Mouse (Mus musculus) cerebellum, adult 2 months (tissue): Measurements from ENCODE around the gene S1pr4. TPM values are rescaled to one million over a fixed set of nuclear protein-coding genes. Genes with fewer than 3 reads are reported as not detected.

Experiments used
- DNase-seq, 2 experiments: peaks; one replicate each; pipeline ENCODE4 v3.0.0; 2021
- H3K27ac ChIP-seq: fragments of 200-500 bp; 2 replicates; pipeline ENCODE4 v1.5.1; 2012; ENCODE audit warnings: low read length, control low read depth, inconsistent platforms; ENCODE audit not compliant: insufficient read depth
- H3K27me3 ChIP-seq: fragments of 200-500 bp; 2 replicates; pipeline ENCODE4 v1.6.1; 2012; ENCODE audit warnings: inconsistent platforms, mild to moderate bottlenecking, low read length, moderate library complexity; ENCODE audit not compliant: control insufficient read depth, insufficient read depth
- H3K4me1 ChIP-seq: fragments of 200-500 bp; 2 replicates; pipeline ENCODE4 v1.6.1; 2011; ENCODE audit warnings: low read length; ENCODE audit not compliant: control insufficient read depth, insufficient read depth
- H3K4me3 ChIP-seq: fragments of 200-500 bp; replicated peaks from 2 replicates; pipeline ENCODE3; 2011; ENCODE audit warnings: mild to moderate bottlenecking, low read depth, low read length, control low read depth; ENCODE audit not compliant: insufficient read depth
- CTCF ChIP-seq: fragments of 200-500 bp; IDR thresholded peaks from 2 replicates; pipeline ENCODE4 v1.5.1; 2011; ENCODE audit warnings: low read depth, mild to moderate bottlenecking, control low read depth, low read length, moderate library complexity, borderline replicate concordance; ENCODE audit not compliant: insufficient read depth
- POLR2A ChIP-seq: fragments of 200-500 bp; IDR thresholded peaks from 2 replicates; pipeline ENCODE4 v1.6.1; 2011; ENCODE audit warnings: low read length, control low read depth, borderline replicate concordance; ENCODE audit not compliant: insufficient read depth
- WGBS: fragments of 180-500 bp; shearing (Covaris S2); methylation state at CpG from one replicate; pipeline ENCODE4 v1.1.7; 2018; 5-methylcytosine and 5-hydroxymethylcytosine counted together
- polyA plus RNA-seq: library from polyadenylated mRNA; depleted of rRNA; stranded (reverse); fragments of >200 nt; gene quantifications from 2 replicates; pipeline ENCODE4 v1.2.3, GENCODE M21; 2012

S1pr4 gene
- polyA plus RNA-seq, 1 experiment = 1.1 TPM

DNA sequence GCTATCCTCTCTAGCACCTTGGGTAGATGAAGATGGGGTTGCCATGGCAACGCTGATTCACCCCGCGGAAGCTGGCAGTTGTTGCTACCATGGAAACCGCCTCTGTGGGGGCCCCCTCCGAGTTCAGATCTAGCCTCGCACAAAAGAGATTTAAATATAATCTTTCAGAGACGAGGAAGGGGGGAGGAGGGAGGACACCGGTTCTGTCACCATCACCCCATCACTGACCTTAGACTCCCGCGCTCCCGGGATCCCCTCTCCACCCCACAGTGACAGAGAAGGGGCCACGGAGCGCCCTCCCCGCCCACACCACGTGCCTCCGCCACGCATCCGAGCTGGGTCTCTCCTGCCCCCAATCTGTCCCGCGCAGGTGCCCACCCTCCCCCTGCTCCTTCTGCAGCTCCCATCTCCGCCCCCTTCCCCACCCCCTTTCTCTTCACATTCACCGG lies 26.9 kb downstream of the S1pr4 start:
- 3% methylated on average over 22 of the region's 22 CpGs for WGBS
- peak; percentile 68 to 79 for DNase-seq
- H3K4me1 ChIP-seq = peaks cover 12% of the 10 kb centered on the region
- H3K27ac ChIP-seq = no peak overlapping the region
- no peaks in the 10 kb centered on the region for H3K27me3 ChIP-seq
- H3K4me3 ChIP-seq = no peak overlapping the region
- TF ChIP-seq CTCF (no peak), POLR2A (no peak)

- H3K27ac ChIP-seq = no peak overlapping the region
- H3K4me3 ChIP-seq = no peak overlapping the region
- WGBS = 9% methylated on average over 15 of the region's 18 CpGs
- DNase-seq = no peak
- H3K4me1 ChIP-seq = peaks cover 17% of the 10 kb centered on the region
- H3K27me3 ChIP-seq = no peaks in the 10 kb centered on the region
- TF ChIP-seq CTCF (no peak), POLR2A (no peak)
Observed at GRCm38 (mm10) chr10:81472403-81473002, 27.4 kb downstream of the S1pr4 start.

DNA sequence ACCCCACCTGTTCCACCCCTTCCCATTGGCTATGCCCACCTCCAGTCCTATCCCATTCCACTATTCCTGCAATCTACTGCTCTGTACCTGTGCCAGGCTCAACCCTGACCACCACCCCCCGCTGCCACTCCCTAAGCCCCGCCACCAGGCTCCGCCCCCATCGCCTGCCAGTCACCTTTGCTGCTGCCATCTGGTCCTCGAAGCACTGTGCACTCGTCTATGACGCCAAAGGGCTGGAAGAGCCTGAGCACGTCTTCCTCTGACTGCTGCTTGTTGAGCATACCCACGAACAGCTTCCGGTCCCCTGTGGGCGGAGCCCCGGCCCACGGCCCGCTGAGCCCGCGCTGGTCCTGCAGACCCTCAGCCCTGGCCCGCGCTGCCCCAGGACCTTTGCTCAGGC lies 29.5 kb downstream of the S1pr4 start:
- H3K27ac ChIP-seq = no peak overlapping the region

DNA sequence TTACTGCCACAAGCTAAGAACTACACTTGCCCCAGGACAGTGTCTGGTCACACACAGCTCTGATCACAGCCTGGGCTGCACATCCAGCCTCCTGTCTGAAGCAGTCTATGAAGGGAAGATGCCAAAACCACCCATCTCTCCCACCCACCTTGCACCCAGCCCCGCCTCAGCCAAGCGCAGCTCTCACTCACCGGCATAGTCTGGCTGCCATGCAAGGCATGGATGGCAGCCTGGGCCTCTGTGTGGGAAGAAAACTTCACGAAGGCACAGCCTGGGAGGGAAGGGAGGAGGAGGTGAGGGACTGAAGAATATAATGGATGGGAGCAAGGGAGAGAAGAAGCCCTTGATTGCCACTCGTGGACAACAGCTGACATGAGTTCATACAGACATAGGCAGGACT lies 30.7 kb downstream of the S1pr4 start:
- H3K27me3 ChIP-seq = no peaks in the 10 kb centered on the region
- H3K4me1 ChIP-seq = peaks cover 22% of the 10 kb centered on the region
- H3K27ac ChIP-seq = no peak overlapping the region
- 78% methylated on average over 5 of the region's 5 CpGs for WGBS
- no peak for TF ChIP-seq POLR2A
- TF ChIP-seq CTCF = no peak
- DNase-seq = no peak
- no peak overlapping the region for H3K4me3 ChIP-seq

More for the DNA sequence above, 29.5 kb downstream of the S1pr4 start:
- Histone ChIP-seq H3K27me3 (no peaks in the 10 kb centered on the region), H3K4me1 (peaks cover 22% of the 10 kb centered on the region), H3K4me3 (no peak overlapping the region)
- no peak for DNase-seq
- no peak for TF ChIP-seq POLR2A
- no peak for TF ChIP-seq CTCF
- WGBS = 49% methylated on average over 18 of the region's 18 CpGs

DNA sequence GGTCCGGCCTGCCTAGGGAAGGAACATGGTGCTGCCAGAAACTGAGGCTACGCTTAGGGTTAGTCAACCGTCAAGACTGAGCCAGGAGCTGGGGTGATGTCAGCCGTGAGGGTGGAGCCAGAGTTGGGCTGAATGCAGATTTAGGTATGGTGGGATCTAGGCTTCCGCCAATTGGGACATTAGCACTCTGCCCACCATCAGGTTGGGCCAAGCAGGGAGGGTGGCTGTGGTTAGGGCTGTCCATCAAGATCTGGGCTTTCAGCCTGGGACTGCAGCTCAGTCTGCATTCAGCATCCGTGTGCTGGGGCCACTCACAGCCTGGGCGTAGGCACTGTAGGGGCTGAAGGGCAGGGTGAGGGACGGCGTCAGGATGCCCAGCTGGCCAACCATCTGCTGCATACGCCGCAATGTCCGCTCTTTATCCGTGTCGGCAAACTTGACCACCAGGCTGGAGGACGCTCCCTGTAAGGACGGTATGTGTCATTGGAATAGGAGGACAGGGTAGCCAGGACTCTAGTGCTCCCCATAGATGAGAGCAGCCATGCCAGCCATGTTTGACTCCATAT lies 32.2 kb downstream of the S1pr4 start:
- Histone ChIP-seq H3K27me3 (no peaks in the 10 kb centered on the region), H3K4me1 (peaks cover 15% of the 10 kb centered on the region), H3K4me3 (no peak overlapping the region), H3K27ac (peak overlapping the region; percentile 15; the same call in 1 of the 2 replicates)
- TF ChIP-seq POLR2A (no peak), CTCF (no peak)
- peak in 1 of 2 experiments; percentile 51 for DNase-seq
- WGBS = 35% methylated on average over 16 of the region's 16 CpGs

GRCm38 (mm10) chr10:81466881-81467280 lies 33.1 kb downstream of the S1pr4 start:
- no peak for TF ChIP-seq POLR2A
- TF ChIP-seq CTCF = no peak
- 79% methylated on average over 14 of the region's 14 CpGs for WGBS
- H3K4me3 ChIP-seq = no peak overlapping the region
- peaks cover 15% of the 10 kb centered on the region for H3K4me1 ChIP-seq
- no peak overlapping the region for H3K27ac ChIP-seq
- no peak for DNase-seq
- no peaks in the 10 kb centered on the region for H3K27me3 ChIP-seq

- TF ChIP-seq POLR2A (no peak), CTCF (no peak)
- Histone ChIP-seq H3K27me3 (no peaks in the 10 kb centered on the region), H3K27ac (no peak overlapping the region), H3K4me3 (no peak overlapping the region), H3K4me1 (peaks cover 15% of the 10 kb centered on the region)
- 89% methylated on average over 2 of the region's 2 CpGs for WGBS
- no peak for DNase-seq
Observed at GRCm38 (mm10) chr10:81466066-81466465, 33.9 kb downstream of the S1pr4 start.

- Histone ChIP-seq H3K27me3 (no peaks in the 10 kb centered on the region), H3K4me3 (no peak overlapping the region), H3K27ac (no peak overlapping the region), H3K4me1 (peaks cover 15% of the 10 kb centered on the region)
- no peak for DNase-seq
- 38% methylated on average over 5 of the region's 5 CpGs for WGBS
- TF ChIP-seq POLR2A = no peak
- TF ChIP-seq CTCF = no peak
Observed at GRCm38 (mm10) chr10:81465265-81465645, 34.7 kb downstream of the S1pr4 start.
